Mouse (Mus musculus) hindbrain, embryonic 10.5 days (tissue): ENCODE measurements around the gene Stx1a. TPM values are rescaled to one million over a fixed set of nuclear protein-coding genes. Genes with fewer than 3 reads are reported as not detected.

Experiments used
- DNase-seq: peaks from one replicate; pipeline ENCODE4 v3.0.0-alpha.2; 2017; ENCODE audit warnings: low spot score
- H3K27ac ChIP-seq: fragments of 300-500 bp; sonication (generic); 2 replicates; pipeline ENCODE4 v1.5.1; 2016; ENCODE audit warnings: mild to moderate bottlenecking, moderate library complexity
- H3K27me3 ChIP-seq: fragments of 300-500 bp; sonication (generic); 2 replicates; pipeline ENCODE4 v1.6.1; 2016; ENCODE audit warnings: mild to moderate bottlenecking; ENCODE audit not compliant: poor library complexity, insufficient read depth, severe bottlenecking
- H3K36me3 ChIP-seq: fragments of 300-500 bp; sonication (generic); 2 replicates; pipeline ENCODE4 v1.6.1; 2016; ENCODE audit warnings: mild to moderate bottlenecking, moderate library complexity
- H3K4me1 ChIP-seq: fragments of 300-500 bp; sonication (generic); replicated peaks from 2 replicates; pipeline ENCODE4 v1.6.1; 2016; ENCODE audit warnings: mild to moderate bottlenecking
- H3K4me3 ChIP-seq: fragments of 300-500 bp; sonication (generic); 2 replicates; pipeline ENCODE4 v1.5.1; 2016; ENCODE audit warnings: mild to moderate bottlenecking, moderate library complexity
- H3K9me3 ChIP-seq: fragments of 300-500 bp; sonication (generic); 2 replicates; pipeline ENCODE4 v1.6.1; 2016; ENCODE audit warnings: mild to moderate bottlenecking, moderate library complexity
- WGBS: fragments of 180-500 bp; shearing (Covaris S2); methylation state at CpG from one replicate; pipeline ENCODE4 v1.1.7; 2016; 5-methylcytosine and 5-hydroxymethylcytosine counted together
- polyA plus RNA-seq: library from polyadenylated mRNA; unstranded; fragments of >200 nt; fragmentation: Nextera tagmentation; extraction: Ambion mirVana; gene quantifications from 2 replicates; pipeline ENCODE4 v1.2.1, GENCODE M21; 2016

Stx1a gene
- polyA plus RNA-seq, 1 experiment from 2014 or later: 20.5 TPM

DNA sequence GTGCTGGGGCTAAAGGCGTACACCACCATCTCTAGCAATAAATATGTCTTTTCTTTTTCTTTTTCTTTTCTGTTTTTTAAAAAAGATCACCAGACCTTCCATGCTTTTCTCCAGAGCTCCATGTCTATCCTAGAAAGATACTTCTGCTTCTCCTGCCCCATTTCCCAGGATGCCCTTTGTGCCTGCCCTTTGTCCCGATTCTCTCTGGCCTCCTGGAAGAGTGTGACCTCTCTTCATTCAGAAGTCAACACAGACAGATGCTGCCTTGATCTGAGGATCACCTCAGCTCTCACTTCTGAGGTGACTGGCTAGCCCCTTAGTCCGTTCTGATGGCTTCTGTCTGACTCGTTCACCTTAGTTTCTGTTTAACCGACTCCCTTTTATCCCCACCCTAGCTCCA is 57.3 kb downstream of the Stx1a start:
- H3K36me3 ChIP-seq: peaks cover 8% of the 10 kb centered on the region; the same call in 1 of the 2 replicates
- 89% methylated on average over 5 of the region's 5 CpGs for WGBS
- no peak overlapping the region for H3K4me3 ChIP-seq
- peaks cover 22% of the 10 kb centered on the region for H3K27me3 ChIP-seq
- H3K9me3 ChIP-seq: no peaks in the 10 kb centered on the region; the same call in 1 of the 2 replicates
- no peak for DNase-seq
- H3K4me1 ChIP-seq: peaks cover 19% of the 10 kb centered on the region
- no peak overlapping the region for H3K27ac ChIP-seq

DNA sequence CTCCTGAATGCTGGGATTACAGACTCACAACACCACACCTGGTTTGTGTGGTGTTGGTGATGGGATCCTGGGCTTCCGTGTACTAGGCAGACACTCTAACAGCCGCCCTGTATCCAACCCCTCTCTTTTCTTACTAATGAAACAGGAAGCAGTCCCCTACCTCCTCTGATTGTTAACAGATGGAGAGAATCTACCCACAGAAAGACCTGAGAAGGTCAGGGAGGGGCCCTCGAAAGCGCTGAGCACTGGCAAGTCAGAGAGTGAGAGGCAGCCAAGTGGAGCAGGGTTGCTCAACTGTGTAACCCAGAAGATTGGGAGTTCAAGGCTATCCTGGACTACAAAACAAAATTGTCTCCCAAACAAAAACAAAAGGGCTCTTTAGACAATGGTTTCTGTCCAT is 63.6 kb downstream of the Stx1a start:
- Histone ChIP-seq H3K9me3 (no peaks in the 10 kb centered on the region), H3K27me3 (peaks cover 64% of the 10 kb centered on the region), H3K27ac (no peak overlapping the region), H3K4me1 (peaks cover 11% of the 10 kb centered on the region), H3K36me3 (no peaks in the 10 kb centered on the region), H3K4me3 (no peak overlapping the region)
- no peak for DNase-seq
- WGBS: 63% methylated on average over 4 of the region's 4 CpGs

DNA sequence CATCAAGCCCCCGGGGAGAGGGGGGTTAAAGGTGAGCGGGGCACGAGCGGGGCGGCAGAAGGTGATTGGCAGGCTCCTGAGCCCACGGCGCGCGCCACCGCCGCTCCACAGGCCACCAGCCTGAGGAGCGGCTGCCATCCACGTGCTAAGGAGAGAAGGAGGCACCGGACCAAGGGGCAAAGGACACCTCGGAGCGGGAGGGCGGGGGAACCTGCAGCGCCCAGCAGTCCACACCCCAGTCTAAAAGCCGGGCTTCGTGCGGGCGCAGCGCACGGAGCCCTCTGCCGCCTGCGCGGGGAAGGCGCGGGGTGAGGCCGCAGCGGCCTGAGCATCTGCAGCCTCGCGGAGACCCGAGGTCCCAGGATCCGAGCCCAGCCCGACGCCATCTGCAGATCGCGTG is 66.4 kb downstream of the Stx1a start, which contains the start of gene Mlxipl:
TSS of gene Mlxipl (plus strand) at position 238 of the 400 bp plus-strand sequence.
- WGBS: 3% methylated on average over 39 of the region's 39 CpGs
- DNase-seq: peak; percentile 22

More for the DNA sequence above, 66.4 kb downstream of the Stx1a start, which contains the start of gene Mlxipl:
- peak within 1 kb of the TSS; percentile 38 for H3K4me3 ChIP-seq
- H3K27me3 ChIP-seq: peaks cover 77% of the 10 kb centered on the region
- H3K4me1 ChIP-seq: peaks cover 11% of the 10 kb centered on the region
- no peak within 1 kb of the TSS; the same call in 1 of the 2 replicates for H3K27ac ChIP-seq
- no peaks in the 10 kb centered on the region for H3K36me3 ChIP-seq
- H3K9me3 ChIP-seq: no peaks in the 10 kb centered on the region

Other genes starting within 250 kb of the Stx1a start
- gene Tmem270, start 116.7 kb upstream of the Stx1a start, polyA plus RNA-seq: not detected in 2 replicates
- 2.8 and 3.9 TPM in 2 replicates for gene Cldn13, start 108.0 kb upstream of the Stx1a start, polyA plus RNA-seq
- gene Mettl27, start 91.1 kb upstream of the Stx1a start, polyA plus RNA-seq: 12.0 and 12.6 TPM in 2 replicates
- 9.9 and 11.0 TPM in 2 replicates for gene Cldn4, start 76.5 kb upstream of the Stx1a start, polyA plus RNA-seq
- gene Cldn3, start 37.3 kb upstream of the Stx1a start, polyA plus RNA-seq: 7.9 and 16.3 TPM in 2 replicates
- gene Abhd11, start 14.3 kb upstream of the Stx1a start, polyA plus RNA-seq: 42.2 and 43.6 TPM in 2 replicates
- gene Dnajc30, start 40.7 kb downstream of the Stx1a start, polyA plus RNA-seq: 24.5 and 30.4 TPM in 2 replicates
- gene Bud23, start 41.5 kb downstream of the Stx1a start, polyA plus RNA-seq: 155 and 160 TPM in 2 replicates
- 8.6 and 19.2 TPM in 2 replicates for gene Vps37d, start 54.8 kb downstream of the Stx1a start, polyA plus RNA-seq
- gene Mlxipl, start 66.4 kb downstream of the Stx1a start, polyA plus RNA-seq: 1.7 and 2.8 TPM in 2 replicates
- gene Tbl2, start 126.2 kb downstream of the Stx1a start, polyA plus RNA-seq: 20.0 and 23.7 TPM in 2 replicates
- gene Bcl7b, start 144.8 kb downstream of the Stx1a start, polyA plus RNA-seq: 45.7 and 46.1 TPM in 2 replicates
- gene Baz1b, start 163.8 kb downstream of the Stx1a start, polyA plus RNA-seq: 41.1 and 53.8 TPM in 2 replicates
- 9.8 and 12.1 TPM in 2 replicates for gene Fzd9, start 227.7 kb downstream of the Stx1a start, polyA plus RNA-seq